7 mouse cellular contexts compared by ENCODE assay signal in genomic region chr11:98586087-98586891, GRCm38 (mm10). TPM values are rescaled to one million over a fixed set of nuclear protein-coding genes. Genes with fewer than 3 reads are reported as not detected.
DNase-seq lines count a peak whose midpoint lies in the region; ATAC-seq lines count a peak whose summit lies in the region.

No protein-coding gene starts in this region.

- DNase-seq in brain, adult 2 months (ENCODE audit: low read depth, low spot score) = peak; percentile 12
- DNase-seq in kidney, postnatal 10 days = peak; percentile 33
- DNase-seq in embryo, embryonic 11 days = no peak

- H3K9ac ChIP-seq in heart, embryonic 11.5 days (ENCODE audit: low read depth, low read length) = peak overlapping the region; percentile 91
- peak overlapping the region; percentile 87 for H3K9ac ChIP-seq in midbrain, embryonic 15.5 days

- H3K27ac ChIP-seq in heart, embryonic 11.5 days (ENCODE audit: low read depth, low read length) = peak overlapping the region; percentile 96
- peak overlapping the region; percentile 87 for H3K27ac ChIP-seq in midbrain, embryonic 15.5 days

- H3K9me3 ChIP-seq in megakaryocyte, embryonic 14.5 days = no peaks in the 10 kb centered on the region
- no peaks in the 10 kb centered on the region for H3K9me3 ChIP-seq in heart, embryonic 11.5 days (replicated peaks; ENCODE audit: control insufficient read depth, low read length)
- H3K9me3 ChIP-seq in midbrain, embryonic 15.5 days = no peaks in the 10 kb centered on the region

- ATAC-seq in megakaryocyte, adult 5-6 weeks (ENCODE audit: poor library complexity, severe bottlenecking) = no peak
- peak; percentile 8; the same call in 1 of the 2 replicates for ATAC-seq in heart, embryonic 11.5 days (replicated peaks; ENCODE audit: insufficient number of reproducible peaks, low FRiP score, low TSS enrichment)
- ATAC-seq in midbrain, embryonic 15.5 days (replicated peaks) = peak; percentile 46

- peaks cover 3% of the 10 kb centered on the region for H3K27me3 ChIP-seq in megakaryocyte, embryonic 14.5 days (replicated peaks)
- H3K27me3 ChIP-seq in heart, embryonic 11.5 days (ENCODE audit: control insufficient read depth, insufficient read depth, low read length) = no peaks in the 10 kb centered on the region
- no peaks in the 10 kb centered on the region for H3K27me3 ChIP-seq in midbrain, embryonic 15.5 days (replicated peaks)

- H3K4me2 ChIP-seq in heart, embryonic 11.5 days = peak overlapping the region; percentile 81
- H3K4me2 ChIP-seq in midbrain, embryonic 15.5 days = peak overlapping the region; percentile 73

- peaks cover 82% of the 10 kb centered on the region for H3K4me1 ChIP-seq in megakaryocyte, embryonic 14.5 days
- H3K4me1 ChIP-seq in heart, embryonic 11.5 days (ENCODE audit: control insufficient read depth, insufficient read depth, low read length) = peaks cover 65% of the 10 kb centered on the region
- peaks cover 36% of the 10 kb centered on the region for H3K4me1 ChIP-seq in midbrain, embryonic 15.5 days

- H3K4me3 ChIP-seq in megakaryocyte, embryonic 14.5 days (replicated peaks) = peak overlapping the region; percentile 93
- H3K4me3 ChIP-seq in heart, embryonic 11.5 days (ENCODE audit: low read depth, low read length) = peak overlapping the region; percentile 97
- peak overlapping the region; percentile 87 for H3K4me3 ChIP-seq in midbrain, embryonic 15.5 days

- under 1% methylated on average over 22 of the region's 22 CpGs for WGBS in heart, embryonic 11.5 days (ENCODE audit: insufficient replicate concordance)
- WGBS in midbrain, embryonic 15.5 days = under 1% methylated on average over 22 of the region's 22 CpGs

- H3K36me3 ChIP-seq in megakaryocyte, embryonic 14.5 days (replicated peaks; ENCODE audit: low read length) = peaks cover 39% of the 10 kb centered on the region
- H3K36me3 ChIP-seq in heart, embryonic 11.5 days (ENCODE audit: control insufficient read depth, insufficient read depth, low read length) = peaks cover 7% of the 10 kb centered on the region
- peaks cover 13% of the 10 kb centered on the region; the same call in 1 of the 2 replicates for H3K36me3 ChIP-seq in midbrain, embryonic 15.5 days (replicated peaks)

RNA-seq across cellular contexts. Expression of gene Ormdl3, which starts 0.9 kb away (rescaled TPM):
- 106 and 188 TPM in 2 replicates for polyA plus RNA-seq in megakaryocyte, embryonic 14.5 days (2012; ENCODE audit: insufficient read depth, low replicate concordance)
- 5.1 and 7.8 TPM in 2 replicates for total RNA-seq in megakaryocyte, adult 5-6 weeks (2015)
- 6.3 and 8.8 TPM in 2 replicates for total RNA-seq in megakaryocyte, adult 5-6 weeks (2017)
- 9.6 and 15.0 TPM in 2 replicates for polyA plus RNA-seq in heart, embryonic 11.5 days (2014; fragmentation: Nextera tagmentation; extraction: Ambion mirVana)
- 120 TPM in 2 replicates for polyA plus RNA-seq in midbrain, embryonic 15.5 days (2015; fragmentation: Nextera tagmentation; extraction: Ambion mirVana)

RNA-seq across cellular contexts. Expression of gene Lrrc3c, which starts 11.8 kb away (rescaled TPM):
- polyA plus RNA-seq in megakaryocyte, embryonic 14.5 days (2012; ENCODE audit: insufficient read depth, low replicate concordance) = not detected in 2 replicates
- not detected in 2 replicates for total RNA-seq in megakaryocyte, adult 5-6 weeks (2015)
- not detected in 2 replicates for total RNA-seq in megakaryocyte, adult 5-6 weeks (2017)
- not detected in 2 replicates for polyA plus RNA-seq in heart, embryonic 11.5 days (2014; fragmentation: Nextera tagmentation; extraction: Ambion mirVana)
- polyA plus RNA-seq in midbrain, embryonic 15.5 days (2015; fragmentation: Nextera tagmentation; extraction: Ambion mirVana) = not detected in 2 replicates

RNA-seq across cellular contexts. Expression of gene Zpbp2, which starts 35.4 kb away (rescaled TPM):
- polyA plus RNA-seq in megakaryocyte, embryonic 14.5 days (2012; ENCODE audit: insufficient read depth, low replicate concordance) = 0.08 TPM in 1 of 2 replicates, not detected in the other
- 0.34 and 5.4 TPM in 2 replicates for total RNA-seq in megakaryocyte, adult 5-6 weeks (2015)
- total RNA-seq in megakaryocyte, adult 5-6 weeks (2017) = 0.81 TPM in 1 of 2 replicates, not detected in the other
- polyA plus RNA-seq in heart, embryonic 11.5 days (2014; fragmentation: Nextera tagmentation; extraction: Ambion mirVana) = 0.33 and 0.62 TPM in 2 replicates
- polyA plus RNA-seq in midbrain, embryonic 15.5 days (2015; fragmentation: Nextera tagmentation; extraction: Ambion mirVana) = 0.14 TPM in 1 of 2 replicates, not detected in the other

RNA-seq across cellular contexts. Expression of gene Gm12355, which starts 39.2 kb away (rescaled TPM):
- polyA plus RNA-seq in megakaryocyte, embryonic 14.5 days (2012; ENCODE audit: insufficient read depth, low replicate concordance) = not detected in 2 replicates
- total RNA-seq in megakaryocyte, adult 5-6 weeks (2015) = 5.5 and 7.0 TPM in 2 replicates
- total RNA-seq in megakaryocyte, adult 5-6 weeks (2017) = 1.8 and 3.3 TPM in 2 replicates
- polyA plus RNA-seq in heart, embryonic 11.5 days (2014; fragmentation: Nextera tagmentation; extraction: Ambion mirVana) = 0.34 and 0.44 TPM in 2 replicates
- 0.66 and 0.72 TPM in 2 replicates for polyA plus RNA-seq in midbrain, embryonic 15.5 days (2015; fragmentation: Nextera tagmentation; extraction: Ambion mirVana)

RNA-seq across cellular contexts. Expression of gene Gsdma3, which starts 39.9 kb away (rescaled TPM):
- polyA plus RNA-seq in megakaryocyte, embryonic 14.5 days (2012; ENCODE audit: insufficient read depth, low replicate concordance) = not detected in 2 replicates
- total RNA-seq in megakaryocyte, adult 5-6 weeks (2015) = not detected in 2 replicates
- total RNA-seq in megakaryocyte, adult 5-6 weeks (2017) = not detected in 2 replicates
- polyA plus RNA-seq in heart, embryonic 11.5 days (2014; fragmentation: Nextera tagmentation; extraction: Ambion mirVana) = 0.14 TPM in 1 of 2 replicates, not detected in the other
- polyA plus RNA-seq in midbrain, embryonic 15.5 days (2015; fragmentation: Nextera tagmentation; extraction: Ambion mirVana) = not detected in 2 replicates
